Mouse (Mus musculus): ENCODE data around the gene Rab42.

Gene Rab42

GRCm38 (mm10) chr4:132302939-132303479, at the start of gene Rab42:
Gene Rab42, minus strand, starts transcription at chr4:132303385.
- DNase-seq (ENCODE audit: low spot score in 2 of 2): peak; percentile 45 to 75

- DNase-seq (ENCODE audit: low spot score in 2 of 2): peak in 1 of 2 experiments; percentile 33
These were observed 49.6 kb upstream of the Rab42 start for GRCm38 (mm10) chr4:132352739-132353138.

GRCm38 (mm10) chr4:132351401-132351800, 48.2 kb upstream of the Rab42 start:
- no peak for DNase-seq (ENCODE audit: low spot score in 2 of 2)

- no peak for DNase-seq (ENCODE audit: low spot score in 2 of 2)
These were observed 47.7 kb upstream of the Rab42 start for GRCm38 (mm10) chr4:132350854-132351253.

GRCm38 (mm10) chr4:132350123-132350740, 47.0 kb upstream of the Rab42 start:
- DNase-seq (ENCODE audit: low spot score in 2 of 2): no peak

GRCm38 (mm10) chr4:132349495-132350122, 46.4 kb upstream of the Rab42 start:
- no peak for DNase-seq (ENCODE audit: low spot score in 2 of 2)

GRCm38 (mm10) chr4:132346661-132347060, 43.5 kb upstream of the Rab42 start:
- DNase-seq (ENCODE audit: low spot score in 2 of 2): no peak

- no peak for DNase-seq (ENCODE audit: low spot score in 2 of 2)
These were observed 43.1 kb upstream of the Rab42 start for GRCm38 (mm10) chr4:132346261-132346660.

GRCm38 (mm10) chr4:132345843-132346212, 42.6 kb upstream of the Rab42 start:
- DNase-seq (ENCODE audit: low spot score in 2 of 2): no peak

GRCm38 (mm10) chr4:132345135-132345842, 42.1 kb upstream of the Rab42 start:
- DNase-seq (ENCODE audit: low spot score in 2 of 2): peak; percentile 96 to 99

- DNase-seq (ENCODE audit: low spot score in 2 of 2): peak; percentile 27 to 72
These were observed 41.4 kb upstream of the Rab42 start for GRCm38 (mm10) chr4:132344403-132345134.

- no peak for DNase-seq (ENCODE audit: low spot score in 2 of 2)
These were observed 38.3 kb upstream of the Rab42 start for GRCm38 (mm10) chr4:132341451-132341850.

GRCm38 (mm10) chr4:132338943-132339342, 35.8 kb upstream of the Rab42 start:
- DNase-seq (ENCODE audit: low spot score in 2 of 2): no peak

GRCm38 (mm10) chr4:132332880-132333279, 29.7 kb upstream of the Rab42 start:
- no peak for DNase-seq (ENCODE audit: low spot score in 2 of 2)

- no peak for DNase-seq (ENCODE audit: low spot score in 2 of 2)
These were observed 28.8 kb upstream of the Rab42 start for GRCm38 (mm10) chr4:132331960-132332359.

GRCm38 (mm10) chr4:132329835-132330354, 26.7 kb upstream of the Rab42 start:
- DNase-seq (ENCODE audit: low spot score in 2 of 2): no peak

- peak; percentile 90 to 95 for DNase-seq (ENCODE audit: low spot score in 2 of 2)
These were observed 26.1 kb upstream of the Rab42 start, which contains the start of gene Trnau1ap for GRCm38 (mm10) chr4:132329115-132329834. Gene Trnau1ap, minus strand, starts transcription at chr4:132329538.

- no peak for DNase-seq (ENCODE audit: low spot score in 2 of 2)
These were observed 25.3 kb upstream of the Rab42 start for GRCm38 (mm10) chr4:132328391-132328982.

- DNase-seq (ENCODE audit: low spot score in 2 of 2): no peak
These were observed 23.3 kb upstream of the Rab42 start for GRCm38 (mm10) chr4:132326481-132326880.

GRCm38 (mm10) chr4:132315711-132316110, 12.5 kb upstream of the Rab42 start:
- no peak for DNase-seq (ENCODE audit: low spot score in 2 of 2)

- no peak for DNase-seq (ENCODE audit: low spot score in 2 of 2)
These were observed 9.4 kb upstream of the Rab42 start for GRCm38 (mm10) chr4:132312627-132313026.
